Mouse (Mus musculus) cerebellum, postnatal 4 days (tissue): ENCODE results near the gene Olfr99.
A peak's percentile ranks its signal among the peaks of the same experiment; 100 is the strongest.
"Not testable (repeated sequence)": the region's sequence is repeated elsewhere in the genome, so short reads cannot be mapped to it uniquely, and the experiment has no call there.

Source experiments
- DNase-seq, 2 experiments: peaks; one replicate each; pipeline ENCODE4 v3.0.0; 2022; ENCODE audit warnings: low spot score in 2 of 2, mixed read lengths in 1 of 2

The Olfr99 gene

GRCm38 (mm10) chr17:37283360-37283759 lies at the start of gene Olfr99:
TSS of gene Olfr99 (minus strand) at chr17:37283460.
- no peak for DNase-seq

- no peak for DNase-seq
These were observed 33.7 kb upstream of the Olfr99 start, which contains the start of gene Olfr102 for GRCm38 (mm10) chr17:37316954-37317353. TSS of gene Olfr102 (minus strand) at chr17:37317054.

GRCm38 (mm10) chr17:37310146-37310699 lies 27.0 kb upstream of the Olfr99 start:
- no peak for DNase-seq

- no peak for DNase-seq
These were observed 25.2 kb upstream of the Olfr99 start for GRCm38 (mm10) chr17:37308483-37308882.

- no peak for DNase-seq
These were observed 21.0 kb upstream of the Olfr99 start, which contains the start of gene Olfr101 for GRCm38 (mm10) chr17:37304213-37304612. TSS of gene Olfr101 (minus strand) at chr17:37304313.

GRCm38 (mm10) chr17:37280331-37280730 lies 2.9 kb downstream of the Olfr99 start:
- DNase-seq = no peak

GRCm38 (mm10) chr17:37276573-37276972 lies 6.7 kb downstream of the Olfr99 start:
- DNase-seq = no peak

- DNase-seq = no peak
These were observed 7.5 kb downstream of the Olfr99 start for GRCm38 (mm10) chr17:37275626-37276248.

GRCm38 (mm10) chr17:37270702-37271092 lies 12.6 kb downstream of the Olfr99 start:
- DNase-seq = no peak

- peak; percentile 83 to 87 for DNase-seq
These were observed 13.1 kb downstream of the Olfr99 start, which contains the start of gene H2-M3 for GRCm38 (mm10) chr17:37270058-37270701. TSS of gene H2-M3 (plus strand) at chr17:37270220.

- no peak for DNase-seq
These were observed 19.6 kb downstream of the Olfr99 start, which contains the start of gene Olfr98 for GRCm38 (mm10) chr17:37263626-37264025. TSS of gene Olfr98 (minus strand) at chr17:37263749.

- no peak for DNase-seq
These were observed 32.7 kb downstream of the Olfr99 start for GRCm38 (mm10) chr17:37250544-37250943.

- DNase-seq = no peak
These were observed 33.8 kb downstream of the Olfr99 start for GRCm38 (mm10) chr17:37249460-37249859.

GRCm38 (mm10) chr17:37246715-37247114 lies 36.5 kb downstream of the Olfr99 start:
- DNase-seq = peak in 1 of 2 experiments; percentile 14

- no peak for DNase-seq
These were observed 41.1 kb downstream of the Olfr99 start for GRCm38 (mm10) chr17:37242198-37242597.

GRCm38 (mm10) chr17:37237230-37237629 lies 46.0 kb downstream of the Olfr99 start, which contains the start of gene Olfr97:
TSS of gene Olfr97 (minus strand) at chr17:37237330.
- not testable (repeated sequence) for DNase-seq
